Mouse (Mus musculus): ENCODE results near the gene Acsm1.

DNA sequence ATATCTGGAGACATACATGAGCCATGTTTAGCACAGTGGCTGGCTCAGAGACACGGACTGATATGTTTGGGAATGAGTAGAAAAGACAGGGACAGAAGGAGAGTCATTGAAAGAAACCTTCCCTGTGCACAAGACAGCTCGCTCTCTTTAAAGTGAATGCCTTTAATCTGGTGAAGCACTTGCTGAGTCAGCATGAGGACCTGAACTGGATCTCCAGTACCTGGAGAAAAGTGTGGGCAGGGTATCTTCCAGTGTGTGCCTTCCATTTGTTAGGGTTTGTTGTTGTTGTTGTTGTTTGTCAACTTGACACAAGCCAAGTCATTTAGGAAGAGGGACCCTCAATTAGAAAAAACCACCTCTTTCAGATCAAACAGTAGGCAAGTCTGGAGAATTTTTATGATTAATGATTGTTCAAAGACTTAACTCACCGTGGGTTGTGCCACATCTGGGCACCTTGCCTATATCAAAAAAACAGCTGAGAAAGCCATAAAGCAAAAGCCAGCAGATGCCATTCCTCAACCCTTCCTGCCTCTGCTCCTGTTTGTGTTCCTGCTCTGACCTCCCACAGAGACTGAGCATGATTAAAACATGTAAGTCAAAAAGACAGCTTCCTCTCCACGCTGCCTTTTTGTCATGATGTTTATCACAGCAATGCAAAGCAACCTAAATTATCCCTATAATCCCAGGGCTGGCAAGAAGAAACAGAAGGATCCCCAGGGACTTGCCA, 11.5 kb downstream of the Acsm1 start:
- TF ChIP-seq CTCF (IDR thresholded peaks at IDR 0.05; ENCODE audit: low read depth) (no peak), EP300 (optimal IDR thresholded peaks at IDR 0.05) (no peak)

All from stomach, postnatal 0 days (tissue).